Mouse (Mus musculus): ENCODE results near the gene Hsd17b11. TPM values are rescaled to one million over a fixed set of nuclear protein-coding genes. Genes with fewer than 3 reads are reported as not detected.

Hsd17b11 gene
- total and polyA plus RNA-seq, 3 experiments: 8.7 to 16.0 TPM; not detected in 1

GRCm38 (mm10) chr5:104048139-104048538 is 26.4 kb upstream of the Hsd17b11 start (continued):
- TF ChIP-seq CHD1 (IDR thresholded peaks at IDR 0.05; ENCODE audit: low read depth, low read length): no peak
- TF ChIP-seq RAD21 (IDR thresholded peaks at IDR 0.05; ENCODE audit: low read depth, low read length): no peak; the same call in 1 of the 2 replicates
- TF ChIP-seq JUND (IDR thresholded peaks at IDR 0.05; ENCODE audit: low read depth, low read length): no peak
- no peak for TF ChIP-seq POLR2AphosphoS2 (IDR thresholded peaks at IDR 0.05; ENCODE audit: low read length)
- no peak for TF ChIP-seq POLR2AphosphoS5 (IDR thresholded peaks at IDR 0.05; ENCODE audit: borderline replicate concordance, low read depth, low read length)
- TF ChIP-seq CTCF (IDR thresholded peaks at IDR 0.05 in 2 of 3, conservative IDR thresholded peaks at IDR 0.05 in 1 of 3; ENCODE audit: control insufficient read depth in 1 of 3, insufficient read depth in 1 of 3, low read depth in 2 of 3, low read length in 3 of 3, poor library complexity in 1 of 3, severe bottlenecking in 1 of 3): peak in 1 of 3 experiments; percentile 22; a peak in 2 of 6 replicates
- TF ChIP-seq NELFE (IDR thresholded peaks at IDR 0.05; ENCODE audit: low read depth, low read length): no peak
- TF ChIP-seq GABPA (IDR thresholded peaks at IDR 0.05; ENCODE audit: low read depth, low read length): no peak
- TF ChIP-seq KAT2A (conservative IDR thresholded peaks at IDR 0.05; ENCODE audit: low read depth, low read length): no peak
- TF ChIP-seq HCFC1 (IDR thresholded peaks at IDR 0.05; ENCODE audit: low read depth, low read length): no peak
- no peak for TF ChIP-seq MXI1 (IDR thresholded peaks at IDR 0.05; ENCODE audit: low read depth, low read length)
- TF ChIP-seq SMC3 (IDR thresholded peaks at IDR 0.05; ENCODE audit: low read depth, low read length): no peak; the same call in 1 of the 2 replicates

- Histone ChIP-seq H3K36me3 (ENCODE audit: control insufficient read depth in 1 of 2, insufficient read depth in 2 of 2, low read length in 2 of 2) (peaks cover 5 to 33% of the 10 kb centered on the region in 2 experiments), H3K27me3 (ENCODE audit: control insufficient read depth in 1 of 2, insufficient read depth in 2 of 2, low read length in 2 of 2) (no peaks in the 10 kb centered on the region), H3K9me3 (replicated peaks; ENCODE audit: insufficient read depth, low read length) (no peaks in the 10 kb centered on the region), H3K9ac (ENCODE audit: control insufficient read depth, low read depth, low read length, poor library complexity, severe bottlenecking) (peak overlapping the region; percentile 80), H3K79me2 (ENCODE audit: control insufficient read depth, insufficient read depth, low read length, poor library complexity) (peaks cover 14% of the 10 kb centered on the region), H3K4me3 (ENCODE audit: control insufficient read depth in 1 of 2, insufficient read depth in 1 of 2, low read depth in 2 of 2, low read length in 2 of 2) (peak overlapping the region; percentile 92 to 95), H3K4me1 (ENCODE audit: control insufficient read depth in 1 of 2, insufficient read depth in 2 of 2, low read length in 2 of 2) (peaks cover 9 to 25% of the 10 kb centered on the region in 2 experiments), H3K27ac (ENCODE audit: control insufficient read depth, low read depth, low read length) (peak overlapping the region; percentile 88)
- DNase-seq (ENCODE audit: low read depth, low spot score): peak; percentile 71
- no peak for TF ChIP-seq TAL1 (IDR thresholded peaks at IDR 0.05; ENCODE audit: low read length)
- peak; percentile 32; the same call in 1 of the 2 replicates for TF ChIP-seq TBP (IDR thresholded peaks at IDR 0.05; ENCODE audit: low read depth, low read length)
- TF ChIP-seq HCFC1 (IDR thresholded peaks at IDR 0.05; ENCODE audit: low read depth, low read length): no peak; the same call in 1 of the 2 replicates
- no peak for TF ChIP-seq NRF1 (IDR thresholded peaks at IDR 0.05; ENCODE audit: insufficient read depth, low read depth, low read length, poor library complexity, severe bottlenecking)
- TF ChIP-seq USF1 (IDR thresholded peaks at IDR 0.05; ENCODE audit: low read depth, low read length): no peak
- peak; percentile 44; the same call in 1 of the 2 replicates for TF ChIP-seq MAX (IDR thresholded peaks at IDR 0.05; ENCODE audit: low read length)
- TF ChIP-seq NELFE (IDR thresholded peaks at IDR 0.05; ENCODE audit: low read depth, low read length): no peak
- TF ChIP-seq CHD1 (IDR thresholded peaks at IDR 0.05; ENCODE audit: low read depth, low read length): no peak; the same call in 1 of the 2 replicates
- TF ChIP-seq BHLHE40 (IDR thresholded peaks at IDR 0.05; ENCODE audit: borderline replicate concordance, low read depth, low read length): no peak
- TF ChIP-seq ZKSCAN1 (IDR thresholded peaks at IDR 0.05; ENCODE audit: low read depth, low read length): no peak
- TF ChIP-seq UBTF (IDR thresholded peaks at IDR 0.05; ENCODE audit: borderline replicate concordance, insufficient read depth, low read depth, low read length): 0 out of 2 replicates have a peak, but pooled peaks have one; percentile 38
- TF ChIP-seq SIN3A (IDR thresholded peaks at IDR 0.05; ENCODE audit: low read length): peak; percentile 54; the same call in 1 of the 2 replicates
- no peak for TF ChIP-seq MEF2A (IDR thresholded peaks at IDR 0.05; ENCODE audit: extremely low read depth, insufficient replicate concordance, low read depth, low read length, poor library complexity, severe bottlenecking)
- no peak for TF ChIP-seq MYB (IDR thresholded peaks at IDR 0.05; ENCODE audit: low read depth, low read length)
- no peak for TF ChIP-seq SMC3 (IDR thresholded peaks at IDR 0.05; ENCODE audit: low read depth, low read length)
- no peak for TF ChIP-seq CHD2 (IDR thresholded peaks at IDR 0.05; ENCODE audit: low read length)
- no peak for TF ChIP-seq ZC3H11A (IDR thresholded peaks at IDR 0.05; ENCODE audit: low read depth, low read length)
- TF ChIP-seq GATA1 (IDR thresholded peaks at IDR 0.05; ENCODE audit: low read depth, low read length): peak; percentile 40; the same call in 1 of the 2 replicates
- TF ChIP-seq RAD21 (IDR thresholded peaks at IDR 0.05; ENCODE audit: low read depth, low read length): no peak
- peak in 1 of 2 experiments; percentile 8; a peak in 1 of 4 replicates for TF ChIP-seq EP300 (IDR thresholded peaks at IDR 0.05; ENCODE audit: low read depth in 1 of 2, low read length in 2 of 2)
- no peak for TF ChIP-seq POLR2A (IDR thresholded peaks at IDR 0.05; ENCODE audit: control insufficient read depth in 1 of 2, insufficient read depth in 1 of 2, low read depth in 1 of 2, low read length in 2 of 2, poor library complexity in 1 of 2)
- no peak for TF ChIP-seq CTCF (IDR thresholded peaks at IDR 0.05 in 2 of 3, conservative IDR thresholded peaks at IDR 0.05 in 1 of 3; ENCODE audit: control insufficient read depth in 1 of 3, insufficient read depth in 1 of 3, low read depth in 2 of 3, low read length in 3 of 3, poor library complexity in 1 of 3, severe bottlenecking in 1 of 3)
- TF ChIP-seq E2F4 (IDR thresholded peaks at IDR 0.05; ENCODE audit: borderline replicate concordance, low read depth, low read length): no peak
- no peak for TF ChIP-seq MAFK (IDR thresholded peaks at IDR 0.05; ENCODE audit: borderline replicate concordance, low read depth, low read length)
- no peak for TF ChIP-seq RCOR1 (IDR thresholded peaks at IDR 0.05; ENCODE audit: low read depth, low read length)
Observed at GRCm38 (mm10) chr5:104047200-104048105, 25.7 kb upstream of the Hsd17b11 start.
